Mouse (Mus musculus): ENCODE data around the gene Adamtsl1.

- no peak for TF ChIP-seq CTCF (conservative IDR thresholded peaks at IDR 0.05; ENCODE audit: insufficient read depth, insufficient read length, low read depth, low read length)
- TF ChIP-seq POLR2A (IDR thresholded peaks at IDR 0.05; ENCODE audit: low read depth, low read length): no peak
Measured at GRCm38 (mm10) chr4:85529852-85530251, 15.9 kb downstream of the Adamtsl1 start.

Data from kidney, adult 2 months (tissue).